Mouse (Mus musculus): Measurements from ENCODE around the gene Lce1j.

DNA sequence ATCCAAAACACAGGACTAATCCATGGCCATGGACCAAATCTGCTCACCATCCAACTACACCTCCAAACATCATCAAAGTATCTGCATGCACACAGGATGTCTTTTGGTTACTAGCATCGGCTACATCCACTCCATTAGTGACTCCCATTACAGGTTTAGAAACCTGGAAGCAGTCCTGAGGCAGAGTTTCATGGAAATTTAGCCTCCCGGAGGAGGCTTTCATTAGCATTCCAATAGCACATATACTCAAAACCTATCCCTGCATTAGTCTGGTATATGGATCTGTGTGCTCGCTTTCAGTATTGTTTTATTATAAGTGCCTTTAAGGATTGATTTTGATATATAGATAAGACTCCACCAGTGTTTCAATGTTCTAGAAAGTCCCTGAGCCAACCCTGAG is 25.3 kb upstream of the Lce1j start:
- no peak for TF ChIP-seq CTCF (IDR thresholded peaks at IDR 0.05; ENCODE audit: low read depth)
- TF ChIP-seq EP300 (optimal IDR thresholded peaks at IDR 0.05): no peak

Data from stomach, postnatal 0 days (tissue).